Mouse (Mus musculus) bone marrow, adult 2 months (tissue): ENCODE measurements around the gene Trappc2l.

Experiments
- CTCF ChIP-seq: fragments of 200-500 bp; IDR thresholded peaks from 2 replicates; pipeline ENCODE4 v1.5.1; 2011; ENCODE audit warnings: low read length, control low read depth; ENCODE audit not compliant: control insufficient read depth, insufficient read depth
- POLR2A ChIP-seq: fragments of 200-500 bp; IDR thresholded peaks from 2 replicates; pipeline ENCODE4 v1.6.1; 2011; ENCODE audit warnings: low read depth, mild to moderate bottlenecking, control low read depth, low read length, borderline replicate concordance; ENCODE audit not compliant: control insufficient read depth

GRCm38 (mm10) chr8:122571153-122571552 is 40.3 kb upstream of the Trappc2l start:
- TF ChIP-seq POLR2A (no peak), CTCF (no peak)
